Mouse (Mus musculus) stomach, postnatal 0 days (tissue): Measurements from ENCODE around the gene Rnps1.

Source experiments
- CTCF ChIP-seq: IDR thresholded peaks from 2 replicates; pipeline ENCODE4 v1.5.1; 2016; ENCODE audit warnings: antibody characterized with exemption, low read depth, mild to moderate bottlenecking, moderate library complexity
- EP300 ChIP-seq: optimal IDR thresholded peaks from 2 replicates; pipeline ENCODE3; 2016; ENCODE audit warnings: antibody characterized with exemption

- TF ChIP-seq CTCF, result no peak
- TF ChIP-seq EP300, result no peak
Measured at GRCm38 (mm10) chr17:24423114-24423513, 8.7 kb downstream of the Rnps1 start.
